Mouse (Mus musculus): ENCODE data around the gene Arhgef19. TPM values are rescaled to one million over a fixed set of nuclear protein-coding genes. Genes with fewer than 3 reads are reported as not detected.

Gene Arhgef19
- total RNA-seq, 4 experiments from 2014 or later: 26.2 to 32.2 (median 30.3) TPM

DNA sequence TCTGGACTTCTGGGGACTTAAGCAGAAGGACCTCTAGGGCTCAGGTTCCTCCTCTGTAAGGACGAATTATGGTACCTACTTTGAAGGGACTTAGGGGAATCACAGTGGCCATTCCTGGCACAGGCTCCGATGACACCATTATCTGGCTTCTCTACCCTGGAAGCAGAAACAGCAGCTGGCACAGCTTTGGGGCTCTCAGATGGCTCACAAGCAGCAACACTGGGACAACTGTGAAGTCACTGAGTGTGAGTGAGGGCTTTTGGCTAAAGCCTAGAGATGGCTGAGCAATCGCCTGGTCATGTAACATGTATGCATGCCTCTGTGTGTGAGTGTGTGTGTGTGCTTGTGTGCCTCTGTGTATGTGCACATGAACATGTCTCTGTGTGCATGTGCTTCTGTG is 2.4 kb upstream of the Arhgef19 start:
- DNase-seq (ENCODE audit: low spot score): no peak

- no peak for DNase-seq (ENCODE audit: low spot score)
Observed at GRCm38 (mm10) chr4:141238492-141239387, 559 bp upstream of the Arhgef19 start.

- no peak for DNase-seq (ENCODE audit: low spot score)
Observed at GRCm38 (mm10) chr4:141240617-141241016, 1.3 kb downstream of the Arhgef19 start.

DNA sequence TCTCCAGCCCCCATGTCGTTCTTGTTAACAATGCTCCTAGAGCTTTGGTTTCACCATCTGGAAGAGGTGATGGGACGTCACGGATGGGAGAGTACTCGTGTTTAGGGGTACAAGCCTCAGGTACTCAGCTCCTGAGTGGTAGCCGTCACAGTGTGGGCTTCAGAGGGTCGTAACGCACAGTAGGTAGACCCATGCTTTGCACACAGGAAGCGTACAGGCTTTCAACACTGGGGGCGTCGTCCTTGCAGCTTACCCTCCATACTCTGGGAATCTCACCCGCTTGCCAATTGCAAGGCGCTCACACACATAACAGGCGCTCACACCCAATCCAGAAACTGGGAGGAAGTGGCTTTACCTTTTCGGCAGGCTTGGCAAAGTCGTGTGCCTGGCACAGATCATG is 2.6 kb downstream of the Arhgef19 start:
- DNase-seq (ENCODE audit: low spot score): no peak

GRCm38 (mm10) chr4:141242651-141243241 is 3.4 kb downstream of the Arhgef19 start:
- DNase-seq (ENCODE audit: low spot score): no peak

GRCm38 (mm10) chr4:141243636-141244035 is 4.3 kb downstream of the Arhgef19 start:
- DNase-seq (ENCODE audit: low spot score): no peak

DNA sequence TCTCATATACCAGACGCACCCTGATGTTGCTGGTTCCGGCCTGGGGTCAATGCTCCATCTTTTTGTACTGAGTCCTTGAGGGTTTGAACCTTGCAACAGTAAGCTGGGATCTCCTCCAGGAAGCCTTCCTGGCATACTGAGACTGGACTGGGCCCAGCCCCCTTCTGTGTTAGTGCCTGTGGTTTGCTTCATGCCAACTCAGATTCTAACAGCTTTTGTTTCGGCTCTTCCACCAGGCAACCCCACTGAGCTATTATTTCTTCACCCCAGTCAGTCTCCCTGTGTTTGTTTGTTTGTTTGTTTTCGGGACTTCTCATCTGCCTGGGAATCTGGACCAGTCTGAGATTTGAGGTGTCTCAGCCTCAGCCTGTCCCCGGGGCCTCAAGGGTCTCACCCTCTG is 5.1 kb downstream of the Arhgef19 start:
- no peak for DNase-seq (ENCODE audit: low spot score)

- DNase-seq (ENCODE audit: low spot score): no peak
Observed at GRCm38 (mm10) chr4:141244931-141245425, 5.7 kb downstream of the Arhgef19 start.

GRCm38 (mm10) chr4:141246089-141246997 is 7.0 kb downstream of the Arhgef19 start:
- no peak for DNase-seq (ENCODE audit: low spot score)

- no peak for DNase-seq (ENCODE audit: low spot score)
Observed at GRCm38 (mm10) chr4:141246998-141247350, 7.7 kb downstream of the Arhgef19 start.

GRCm38 (mm10) chr4:141247776-141248613 is 8.7 kb downstream of the Arhgef19 start:
- DNase-seq (ENCODE audit: low spot score): no peak

DNA sequence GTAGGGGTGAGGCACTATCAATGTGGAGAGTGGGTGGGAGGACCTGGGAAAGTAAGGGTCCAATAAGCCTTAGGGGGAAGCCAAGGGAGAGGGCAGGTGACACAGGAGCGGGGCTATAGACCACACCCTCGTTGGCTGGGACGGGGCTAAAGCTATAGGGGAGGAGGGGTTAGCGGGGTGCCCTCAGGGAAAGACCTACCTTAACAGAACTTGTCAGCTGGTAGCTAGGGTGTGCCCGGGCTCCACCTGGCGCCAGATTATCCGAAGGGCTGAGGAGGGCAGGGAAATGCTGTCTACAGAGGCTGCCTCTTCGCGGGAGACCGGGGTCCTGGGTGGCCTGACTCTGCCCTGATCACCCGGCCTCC is 9.3 kb downstream of the Arhgef19 start:
- DNase-seq (ENCODE audit: low spot score): no peak

DNA sequence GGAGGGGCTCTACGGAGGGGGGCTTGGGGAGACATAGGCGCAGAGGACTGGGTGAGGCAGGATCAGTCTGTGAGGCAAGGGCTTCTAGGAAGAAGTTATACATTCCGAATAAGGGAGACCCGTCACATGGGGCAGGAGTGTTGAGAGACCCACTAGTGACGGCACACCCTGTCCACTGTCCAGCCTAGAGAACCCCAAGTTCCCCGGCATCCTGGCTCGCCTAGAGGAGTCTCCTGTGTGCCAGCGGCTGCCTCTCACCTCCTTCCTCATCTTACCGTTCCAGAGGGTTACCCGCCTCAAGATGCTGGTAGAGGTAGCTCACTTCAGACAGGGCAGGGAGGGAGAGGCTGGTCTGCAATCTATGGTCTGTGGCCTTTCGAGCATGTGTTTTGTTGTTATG is 10.1 kb downstream of the Arhgef19 start:
- no peak for DNase-seq (ENCODE audit: low spot score)

GRCm38 (mm10) chr4:141251071-141251470 is 11.8 kb downstream of the Arhgef19 start:
- peak; percentile 65 for DNase-seq (ENCODE audit: low spot score)

- DNase-seq (ENCODE audit: low spot score): no peak
Observed at GRCm38 (mm10) chr4:141252641-141253040, 13.3 kb downstream of the Arhgef19 start.

DNA sequence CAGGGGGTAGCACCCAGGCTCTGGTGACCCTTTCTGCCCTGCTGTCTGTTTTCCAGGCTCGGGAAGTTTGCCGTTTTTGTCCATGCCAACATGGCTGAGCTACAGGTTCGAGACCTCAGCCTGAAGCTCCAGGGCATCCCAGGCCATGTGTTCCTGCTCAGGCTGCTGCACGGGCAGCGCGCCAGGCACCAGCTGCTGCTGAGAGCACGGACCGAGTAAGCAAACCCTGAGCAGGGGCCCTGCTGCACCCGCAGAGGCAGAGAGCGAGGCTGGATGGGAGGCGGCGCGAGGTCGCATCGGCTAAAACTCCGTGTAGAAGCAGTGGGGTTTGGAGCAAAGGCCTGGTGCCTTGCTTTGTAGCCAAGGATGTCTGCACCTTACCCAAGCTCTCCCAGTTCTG is 14.9 kb downstream of the Arhgef19 start:
- DNase-seq (ENCODE audit: low spot score): no peak

- no peak for DNase-seq (ENCODE audit: low spot score)
Observed at GRCm38 (mm10) chr4:141257440-141257839, 18.1 kb downstream of the Arhgef19 start.

DNA sequence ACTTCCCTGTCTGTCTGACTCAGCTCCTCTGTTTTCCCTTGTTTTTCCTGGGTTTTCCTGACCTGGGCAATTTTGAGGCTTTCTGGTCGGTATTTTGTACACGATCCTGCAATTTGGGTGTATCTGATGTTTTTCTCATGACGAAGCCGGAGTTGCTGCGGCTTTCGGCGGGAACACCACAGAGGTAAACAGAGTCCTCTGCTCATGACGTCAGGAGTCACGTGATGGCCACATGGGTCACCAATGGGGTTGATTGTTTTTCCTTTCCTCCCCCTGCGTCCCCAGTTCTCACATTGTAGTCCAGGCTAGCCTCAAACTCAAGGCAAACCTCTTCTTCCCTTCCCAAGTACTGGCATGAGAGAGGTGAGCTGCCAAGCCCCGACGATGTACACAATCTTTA is 20.1 kb downstream of the Arhgef19 start:
- no peak for DNase-seq (ENCODE audit: low spot score)

DNA sequence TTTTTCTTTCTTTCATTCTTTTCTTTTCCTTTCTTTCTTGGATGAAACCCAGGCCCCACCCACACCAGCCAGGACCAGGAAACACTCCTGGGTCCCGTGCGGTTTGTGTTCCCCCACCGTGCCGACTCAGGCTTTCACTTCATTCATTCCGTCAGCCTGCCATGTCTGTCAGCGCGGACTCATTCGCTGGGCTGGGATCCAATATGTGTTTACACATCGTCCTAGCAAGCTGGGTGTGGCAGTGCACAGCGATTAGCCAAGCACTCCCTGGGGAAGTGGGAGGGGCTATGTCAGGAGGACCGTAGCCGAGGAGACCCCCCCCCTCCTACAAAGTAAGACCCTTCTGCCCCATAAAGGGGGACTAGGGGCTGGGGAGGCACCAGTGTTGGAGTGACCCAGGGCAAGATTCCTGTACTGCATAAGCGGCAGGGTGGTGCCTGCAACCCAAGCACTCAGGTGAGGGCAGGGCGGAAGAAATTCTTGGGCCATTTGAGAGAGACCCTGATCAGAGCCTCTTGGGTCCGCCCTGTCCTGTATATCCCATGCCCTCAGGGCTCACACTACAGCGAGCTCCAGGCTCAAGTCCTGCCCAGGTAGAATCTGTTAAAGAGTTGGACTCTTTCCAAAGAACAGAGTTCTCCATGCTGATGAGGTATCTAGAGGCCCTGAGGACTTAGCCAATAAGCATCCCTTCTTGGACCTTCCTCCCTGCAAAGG is 20.9 kb downstream of the Arhgef19 start:
- DNase-seq (ENCODE audit: low spot score): no peak

DNA sequence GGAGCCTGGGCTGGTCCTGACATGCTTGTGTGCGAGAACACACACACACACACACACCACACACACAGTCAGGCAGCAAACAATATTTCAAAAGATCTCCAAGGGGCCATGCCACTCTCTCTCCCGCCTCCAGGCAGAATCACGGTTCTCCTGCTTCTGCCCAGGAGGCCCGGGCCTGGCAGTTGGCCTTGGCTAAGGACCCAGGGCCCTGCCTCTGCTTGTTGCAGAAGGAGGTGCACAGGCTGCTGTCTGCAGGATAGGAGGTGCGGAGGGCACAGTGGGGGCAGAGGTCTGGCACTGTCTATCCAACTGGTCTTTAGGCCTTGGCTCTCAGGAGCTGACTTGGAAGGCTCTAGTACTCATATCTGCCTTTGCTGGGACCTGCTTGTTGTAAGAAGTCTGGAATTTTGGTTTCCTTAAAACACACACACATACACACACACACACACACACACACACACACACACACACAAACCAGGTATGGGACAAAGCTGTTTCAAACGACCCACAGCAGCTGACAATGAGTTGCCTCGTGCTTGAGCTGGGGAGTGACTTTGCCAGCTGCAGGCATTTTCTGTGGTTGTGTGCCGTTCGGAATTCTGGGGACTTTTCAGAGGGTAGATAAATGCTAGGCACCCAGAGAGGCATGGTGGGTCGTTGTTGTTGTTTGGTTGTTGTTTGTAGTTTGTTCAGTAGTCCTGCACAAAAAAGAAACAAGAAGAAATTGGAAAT is 23.8 kb downstream of the Arhgef19 start:
- no peak for DNase-seq (ENCODE audit: low spot score)

Data from heart, adult 8-10 months (tissue).